ENCODE assay signal across 15 mouse cellular contexts in the genomic region with DNA sequence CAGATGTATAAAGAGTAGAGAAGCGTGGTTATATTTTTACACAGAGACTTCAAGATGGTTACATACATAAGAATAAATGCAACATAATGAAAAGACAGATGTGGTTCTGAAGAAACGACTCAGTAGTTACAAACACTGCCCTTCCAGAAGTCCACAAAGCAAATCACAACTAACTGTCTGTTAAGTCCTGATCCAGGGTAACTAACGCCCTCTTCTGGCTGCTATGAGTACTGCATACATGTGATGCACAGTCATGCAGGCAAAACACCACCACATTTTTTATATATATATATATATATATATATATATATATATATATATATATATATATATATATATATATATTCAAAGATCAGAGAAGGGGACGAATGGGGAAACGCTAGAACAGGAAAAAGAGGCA. TPM values are rescaled to one million over a fixed set of nuclear protein-coding genes. Genes with fewer than 3 reads are reported as not detected.
A peak's percentile ranks its signal among the peaks of the same experiment; 100 is the strongest.
DNase-seq lines count a peak whose midpoint lies in the region; TF ChIP-seq lines count a peak whose summit lies in the region.
"Had no signal": no experiment of that assay in that cellular context is flagged by ENCODE, and none has a peak within 500 bp of the region (broad histone marks: within the 10 kb centered on the region; RNA-seq: fewer than 3 reads in every experiment).

No protein-coding gene starts in this region.

- peak; percentile 60 for TF ChIP-seq CTCF in layer of hippocampus, adult 2 months (conservative IDR thresholded peaks at IDR 0.05)

- no peak overlapping the region for H3K27ac ChIP-seq in layer of hippocampus, adult 2 months
- H3K27ac ChIP-seq: embryonic facial prominence, embryonic 13.5 days had no signal

- H3K4me3 ChIP-seq in layer of hippocampus, adult 2 months = no peak overlapping the region
- H3K4me3 ChIP-seq: embryonic facial prominence, embryonic 13.5 days had no signal

- peak; percentile 8 for DNase-seq in adrenal gland, postnatal 10 days
- no peak for DNase-seq in adrenal gland, adult 8-10 months
- no peak for DNase-seq in layer of hippocampus, adult 2 months (ENCODE audit: low spot score in 2 of 2)
- DNase-seq in layer of hippocampus, adult 9-11 months = no peak
- peak; percentile 14 for DNase-seq in right cerebral cortex, postnatal 4 days
- DNase-seq in right cerebral cortex, adult 18-20 months = no peak
- DNase-seq in urinary bladder, postnatal 25 days (ENCODE audit: low spot score) = no peak
- no peak for DNase-seq in heart, adult 18-20 months
- DNase-seq: cerebellum, adult 8-10 months; kidney, adult 11 months had no signal

RNA-seq across cellular contexts. Expression of a gene that starts 4.0 kb away (rescaled TPM):
- total RNA-seq in adrenal gland, postnatal 10 days (2021) = under 1 TPM; 0.15 to 0.61 TPM
- total RNA-seq in adrenal gland, adult 8-10 months (2022) = under 1 TPM in 3 of 4 experiments, not detected in 1; 0.12 to 0.43 (median 0.22) TPM
- 10 to 100 TPM; 16.3 to 16.4 TPM for total RNA-seq in layer of hippocampus, adult 2 months (2021)
- total RNA-seq in heart, adult 18-20 months (2021) = 1 to 10 TPM; 2.1 to 3.7 TPM
- total RNA-seq: monocyte, adult 5-6 weeks had no signal

RNA-seq across cellular contexts. Expression of a gene that starts 25.7 kb away (rescaled TPM):
- total RNA-seq in adrenal gland, postnatal 10 days (2021) = not detected
- total RNA-seq in adrenal gland, adult 8-10 months (2022) = not detected
- not detected for total RNA-seq in layer of hippocampus, adult 2 months (2021)
- 1 to 10 TPM in 1 of 2 experiments, not detected in 1; 1.7 TPM for total RNA-seq in heart, adult 18-20 months (2021)
- total RNA-seq: adrenal gland, postnatal 4 days; heart, postnatal 25 days; layer of hippocampus, adult 18-20 months; monocyte, adult 5-6 weeks had no signal

RNA-seq across cellular contexts. Expression of a gene that starts 35.2 kb away (rescaled TPM):
- 10 to 100 TPM; 35.0 to 35.6 TPM for total RNA-seq in adrenal gland, postnatal 10 days (2021)
- 10 to 100 TPM; 45.2 to 63.1 (median 51.5) TPM for total RNA-seq in adrenal gland, adult 8-10 months (2022)
- total RNA-seq in layer of hippocampus, adult 2 months (2021) = 10 to 100 TPM; 43.9 to 44.0 TPM
- 10 to 100 TPM; 18.2 to 20.3 TPM for total RNA-seq in heart, adult 18-20 months (2021)

Comparison
In these comparisons a context has a peak if more than half of its experiments do, and no peak if none do; other contexts are left out.
1. DNase-seq: peak in adrenal gland, postnatal 10 days (single experiment) and right cerebral cortex, postnatal 4 days (single experiment); none in adrenal gland, adult 8-10 months (single experiment), layer of hippocampus, adult 2 months (0 of 2), layer of hippocampus, adult 9-11 months (single experiment), right cerebral cortex, adult 18-20 months (single experiment), urinary bladder, postnatal 25 days (single experiment) and heart, adult 18-20 months (0 of 2).